Mouse (Mus musculus): ENCODE measurements at regions not wholly inside any gene's neighbourhood (a gene's known extent, or its start where the extent isn't known, plus 50 kb on each side); places are given as distances from the start of the nearest gene placed in this dataset.
A peak's percentile ranks its signal among the peaks of the same experiment; 100 is the strongest.

GRCm38 (mm10) chr12:90664436-90664835 is 73.8 kb downstream of the Dio2 start:
- Histone ChIP-seq H3K27ac (ENCODE audit: low read length) (no peak overlapping the region), H3K27me3 (replicated peaks; ENCODE audit: control insufficient read depth, insufficient read depth, low read length) (no peaks in the 10 kb centered on the region), H3K4me1 (ENCODE audit: control insufficient read depth, insufficient read depth, low read length) (no peaks in the 10 kb centered on the region), H3K9me3 (ENCODE audit: control insufficient read depth, low read length) (no peaks in the 10 kb centered on the region), H3K4me3 (ENCODE audit: low read length) (no peak overlapping the region), H3K36me3 (ENCODE audit: control insufficient read depth, insufficient read depth, low read length) (no peaks in the 10 kb centered on the region), H3K9ac (ENCODE audit: low read depth, low read length) (no peak overlapping the region), H3K4me2 (ENCODE audit: low read depth, low read length) (no peak overlapping the region)
- 58% methylated on average over 2 of the region's 2 CpGs for WGBS
- no peak for ATAC-seq

GRCm38 (mm10) chr12:90645452-90645851 is 92.8 kb downstream of the Dio2 start:
- WGBS = 81% methylated on average over 5 of the region's 5 CpGs
- no peak overlapping the region for H3K9ac ChIP-seq (ENCODE audit: low read depth, low read length)
- H3K9me3 ChIP-seq (ENCODE audit: control insufficient read depth, low read length) = no peaks in the 10 kb centered on the region
- no peaks in the 10 kb centered on the region for H3K27me3 ChIP-seq (replicated peaks; ENCODE audit: control insufficient read depth, insufficient read depth, low read length)
- H3K4me3 ChIP-seq (ENCODE audit: low read length) = no peak overlapping the region
- H3K4me2 ChIP-seq (ENCODE audit: low read depth, low read length) = no peak overlapping the region
- no peaks in the 10 kb centered on the region for H3K36me3 ChIP-seq (ENCODE audit: control insufficient read depth, insufficient read depth, low read length)
- H3K27ac ChIP-seq (ENCODE audit: low read length) = no peak overlapping the region
- ATAC-seq = no peak
- H3K4me1 ChIP-seq (ENCODE audit: control insufficient read depth, insufficient read depth, low read length) = no peaks in the 10 kb centered on the region

- H3K4me1 ChIP-seq (ENCODE audit: control insufficient read depth, insufficient read depth, low read length) = no peaks in the 10 kb centered on the region
- H3K9ac ChIP-seq (ENCODE audit: low read depth, low read length) = no peak overlapping the region
- WGBS = 29% methylated on average over 1 of the region's 1 CpGs
- no peaks in the 10 kb centered on the region for H3K36me3 ChIP-seq (ENCODE audit: control insufficient read depth, insufficient read depth, low read length)
- H3K27ac ChIP-seq (ENCODE audit: low read length) = no peak overlapping the region
- no peaks in the 10 kb centered on the region for H3K9me3 ChIP-seq (ENCODE audit: control insufficient read depth, low read length)
- H3K4me3 ChIP-seq (ENCODE audit: low read length) = no peak overlapping the region
- no peak overlapping the region for H3K4me2 ChIP-seq (ENCODE audit: low read depth, low read length)
- ATAC-seq = peak; percentile 44; the same call in 1 of the 2 replicates
- H3K27me3 ChIP-seq (replicated peaks; ENCODE audit: control insufficient read depth, insufficient read depth, low read length) = no peaks in the 10 kb centered on the region
Measured at GRCm38 (mm10) chr12:90643891-90644290, 94.3 kb downstream of the Dio2 start.

GRCm38 (mm10) chr12:90624856-90625255 is 113.4 kb downstream of the Dio2 start:
- H3K9ac ChIP-seq (ENCODE audit: low read depth, low read length) = no peak overlapping the region
- no peaks in the 10 kb centered on the region for H3K27me3 ChIP-seq (replicated peaks; ENCODE audit: control insufficient read depth, insufficient read depth, low read length)
- H3K36me3 ChIP-seq (ENCODE audit: control insufficient read depth, insufficient read depth, low read length) = no peaks in the 10 kb centered on the region
- H3K4me1 ChIP-seq (ENCODE audit: control insufficient read depth, insufficient read depth, low read length) = no peaks in the 10 kb centered on the region
- ATAC-seq = no peak
- no peak overlapping the region for H3K4me2 ChIP-seq (ENCODE audit: low read depth, low read length)
- no peaks in the 10 kb centered on the region for H3K9me3 ChIP-seq (ENCODE audit: control insufficient read depth, low read length)
- no peak overlapping the region for H3K4me3 ChIP-seq (ENCODE audit: low read length)
- no peak overlapping the region for H3K27ac ChIP-seq (ENCODE audit: low read length)

GRCm38 (mm10) chr12:90623426-90623825 is 114.8 kb downstream of the Dio2 start:
- no peak overlapping the region for H3K4me3 ChIP-seq (ENCODE audit: low read length)
- H3K27ac ChIP-seq (ENCODE audit: low read length) = no peak overlapping the region
- no peak overlapping the region for H3K4me2 ChIP-seq (ENCODE audit: low read depth, low read length)
- H3K4me1 ChIP-seq (ENCODE audit: control insufficient read depth, insufficient read depth, low read length) = no peaks in the 10 kb centered on the region
- no peaks in the 10 kb centered on the region for H3K27me3 ChIP-seq (replicated peaks; ENCODE audit: control insufficient read depth, insufficient read depth, low read length)
- H3K36me3 ChIP-seq (ENCODE audit: control insufficient read depth, insufficient read depth, low read length) = no peaks in the 10 kb centered on the region
- 72% methylated on average over 2 of the region's 2 CpGs for WGBS
- H3K9ac ChIP-seq (ENCODE audit: low read depth, low read length) = no peak overlapping the region
- no peaks in the 10 kb centered on the region for H3K9me3 ChIP-seq (ENCODE audit: control insufficient read depth, low read length)
- no peak for ATAC-seq

- no peak overlapping the region for H3K9ac ChIP-seq (ENCODE audit: low read depth, low read length)
- no peaks in the 10 kb centered on the region for H3K27me3 ChIP-seq (replicated peaks; ENCODE audit: control insufficient read depth, insufficient read depth, low read length)
- H3K4me1 ChIP-seq (ENCODE audit: control insufficient read depth, insufficient read depth, low read length) = no peaks in the 10 kb centered on the region
- H3K4me2 ChIP-seq (ENCODE audit: low read depth, low read length) = no peak overlapping the region
- no peak overlapping the region for H3K4me3 ChIP-seq (ENCODE audit: low read length)
- no peak overlapping the region for H3K27ac ChIP-seq (ENCODE audit: low read length)
- no peaks in the 10 kb centered on the region for H3K9me3 ChIP-seq (ENCODE audit: control insufficient read depth, low read length)
- H3K36me3 ChIP-seq (ENCODE audit: control insufficient read depth, insufficient read depth, low read length) = no peaks in the 10 kb centered on the region
- no peak for ATAC-seq
- WGBS = 51% methylated on average over 2 of the region's 2 CpGs
Measured at GRCm38 (mm10) chr12:90608810-90609209, 129.4 kb downstream of the Dio2 start.

GRCm38 (mm10) chr12:90607894-90608293 is 130.3 kb downstream of the Dio2 start:
- no peaks in the 10 kb centered on the region for H3K4me1 ChIP-seq (ENCODE audit: control insufficient read depth, insufficient read depth, low read length)
- WGBS = 71% methylated on average over 6 of the region's 6 CpGs

GRCm38 (mm10) chr12:90580006-90580405 is 158.2 kb downstream of the Dio2 start:
- H3K4me1 ChIP-seq (ENCODE audit: control insufficient read depth, insufficient read depth, low read length) = no peaks in the 10 kb centered on the region
- H3K9me3 ChIP-seq (ENCODE audit: control insufficient read depth, low read length) = no peaks in the 10 kb centered on the region
- H3K27me3 ChIP-seq (replicated peaks; ENCODE audit: control insufficient read depth, insufficient read depth, low read length) = no peaks in the 10 kb centered on the region
- H3K4me3 ChIP-seq (ENCODE audit: low read length) = no peak overlapping the region
- H3K9ac ChIP-seq (ENCODE audit: low read depth, low read length) = no peak overlapping the region
- H3K27ac ChIP-seq (ENCODE audit: low read length) = no peak overlapping the region
- no peaks in the 10 kb centered on the region for H3K36me3 ChIP-seq (ENCODE audit: control insufficient read depth, insufficient read depth, low read length)
- WGBS = 94% methylated on average over 3 of the region's 3 CpGs
- H3K4me2 ChIP-seq (ENCODE audit: low read depth, low read length) = no peak overlapping the region
- no peak for ATAC-seq

More at GRCm38 (mm10) chr12:90607894-90608293, 130.3 kb downstream of the Dio2 start:
- H3K4me3 ChIP-seq (ENCODE audit: low read length) = no peak overlapping the region
- H3K4me2 ChIP-seq (ENCODE audit: low read depth, low read length) = no peak overlapping the region
- no peaks in the 10 kb centered on the region for H3K27me3 ChIP-seq (replicated peaks; ENCODE audit: control insufficient read depth, insufficient read depth, low read length)
- ATAC-seq = no peak
- H3K9me3 ChIP-seq (ENCODE audit: control insufficient read depth, low read length) = no peaks in the 10 kb centered on the region
- H3K27ac ChIP-seq (ENCODE audit: low read length) = no peak overlapping the region
- H3K9ac ChIP-seq (ENCODE audit: low read depth, low read length) = no peak overlapping the region
- no peaks in the 10 kb centered on the region for H3K36me3 ChIP-seq (ENCODE audit: control insufficient read depth, insufficient read depth, low read length)

- H3K36me3 ChIP-seq (ENCODE audit: control insufficient read depth, insufficient read depth, low read length) = no peaks in the 10 kb centered on the region
- H3K27me3 ChIP-seq (replicated peaks; ENCODE audit: control insufficient read depth, insufficient read depth, low read length) = no peaks in the 10 kb centered on the region
- no peak overlapping the region for H3K9ac ChIP-seq (ENCODE audit: low read depth, low read length)
- H3K4me2 ChIP-seq (ENCODE audit: low read depth, low read length) = no peak overlapping the region
- no peak for ATAC-seq
- 66% methylated on average over 2 of the region's 2 CpGs for WGBS
- no peaks in the 10 kb centered on the region for H3K9me3 ChIP-seq (ENCODE audit: control insufficient read depth, low read length)
- H3K4me3 ChIP-seq (ENCODE audit: low read length) = no peak overlapping the region
- no peak overlapping the region for H3K27ac ChIP-seq (ENCODE audit: low read length)
- no peaks in the 10 kb centered on the region for H3K4me1 ChIP-seq (ENCODE audit: control insufficient read depth, insufficient read depth, low read length)
Measured at GRCm38 (mm10) chr12:90576103-90576502, 162.1 kb downstream of the Dio2 start.

GRCm38 (mm10) chr12:90571907-90572306 is 166.3 kb downstream of the Dio2 start:
- H3K27ac ChIP-seq (ENCODE audit: low read length) = no peak overlapping the region
- ATAC-seq = no peak

More at GRCm38 (mm10) chr12:90571907-90572306, 166.3 kb downstream of the Dio2 start:
- H3K9ac ChIP-seq (ENCODE audit: low read depth, low read length) = no peak overlapping the region
- H3K9me3 ChIP-seq (ENCODE audit: control insufficient read depth, low read length) = no peaks in the 10 kb centered on the region
- H3K4me2 ChIP-seq (ENCODE audit: low read depth, low read length) = no peak overlapping the region
- no peaks in the 10 kb centered on the region for H3K36me3 ChIP-seq (ENCODE audit: control insufficient read depth, insufficient read depth, low read length)
- no peaks in the 10 kb centered on the region for H3K4me1 ChIP-seq (ENCODE audit: control insufficient read depth, insufficient read depth, low read length)
- 82% methylated on average over 5 of the region's 5 CpGs for whole genome bisulfite sequencing
- no peaks in the 10 kb centered on the region for H3K27me3 ChIP-seq (replicated peaks; ENCODE audit: control insufficient read depth, insufficient read depth, low read length)
- no peak overlapping the region for H3K4me3 ChIP-seq (ENCODE audit: low read length)
